Mouse (Mus musculus): ENCODE measurements at regions not wholly inside any gene's neighbourhood (a gene's known extent, or its start where the extent isn't known, plus 50 kb on each side); places are given as distances from the start of the nearest gene placed in this dataset.

DNA sequence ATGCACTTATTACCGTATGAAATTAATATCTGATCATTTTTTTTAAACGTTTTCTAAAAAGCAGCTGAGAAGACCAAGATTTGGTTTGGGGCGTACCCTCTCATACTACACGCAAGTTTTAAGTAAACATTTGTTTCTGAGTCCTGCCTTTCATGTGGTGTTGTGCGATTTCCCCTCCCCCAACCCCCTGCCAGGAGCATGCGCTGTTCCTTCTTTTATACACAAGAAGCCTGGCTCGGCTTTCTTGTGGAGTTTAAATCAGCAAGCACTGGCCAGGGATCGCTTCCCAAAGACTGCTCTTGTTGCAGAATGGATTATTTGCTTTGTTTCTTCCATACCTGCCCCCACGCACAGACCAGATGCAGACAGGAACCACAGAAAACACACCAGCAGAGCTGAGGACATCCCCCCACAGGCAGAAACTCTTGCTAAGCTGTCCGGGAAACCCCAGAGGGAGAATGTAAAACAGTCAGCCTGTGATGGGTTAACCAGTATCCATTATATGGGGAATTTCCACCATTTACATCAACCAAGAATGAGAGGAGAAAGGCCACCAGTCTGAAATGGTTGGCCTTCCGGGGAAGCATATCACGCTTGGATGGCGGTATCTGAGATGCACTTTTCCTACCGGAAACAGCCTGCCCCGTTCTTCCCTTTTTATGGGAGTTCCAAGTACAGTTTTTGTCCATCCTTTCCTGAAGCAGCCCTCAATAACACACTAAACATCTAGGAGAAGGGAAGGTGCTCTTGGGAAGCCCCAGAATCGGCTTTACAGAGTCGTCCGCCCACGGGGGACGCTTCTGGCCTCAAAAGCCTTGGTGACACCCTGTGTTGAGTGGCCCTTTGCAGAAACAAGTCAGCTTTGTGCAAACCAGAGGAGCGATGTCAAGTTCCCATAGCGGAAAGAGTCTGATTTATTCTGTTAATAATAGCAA is 91.3 kb downstream of the Tomm20 start:
- DNase-seq: no peak

DNA sequence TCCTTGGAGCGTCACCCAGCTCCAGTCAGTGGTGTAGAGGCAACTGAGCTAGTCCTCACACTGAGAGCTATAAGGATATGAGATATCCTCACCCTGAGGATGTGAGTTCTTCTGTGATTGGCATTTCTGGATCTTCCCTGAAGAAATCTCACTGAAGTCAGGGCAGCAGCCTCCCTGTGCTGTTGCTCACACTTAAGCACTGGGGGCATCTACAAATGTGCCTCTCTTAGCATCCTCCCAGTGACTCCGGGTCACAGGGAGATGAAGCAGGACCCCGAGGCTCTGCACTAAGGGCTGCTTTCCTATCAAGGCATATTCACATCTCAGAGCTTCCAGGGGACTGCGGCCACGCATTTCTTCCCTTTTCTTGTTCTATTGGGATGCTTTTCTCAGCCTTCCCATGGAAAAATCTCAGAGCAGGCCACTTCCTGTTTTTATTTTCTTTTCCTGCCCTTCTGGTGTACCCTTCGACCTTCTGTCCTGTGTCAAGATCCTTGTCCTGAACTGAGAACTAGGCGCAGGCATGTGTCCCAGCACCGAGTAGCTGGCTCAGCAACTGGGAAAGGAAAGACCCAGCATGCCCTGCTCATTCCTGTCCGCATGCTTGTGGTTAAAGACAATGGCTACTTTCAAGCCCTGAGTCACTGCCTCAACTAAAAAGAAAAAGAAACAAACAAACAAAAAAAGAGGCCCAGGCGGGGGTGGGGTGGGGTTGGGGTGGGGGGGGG is 92.8 kb downstream of the Tomm20 start:
- DNase-seq: peak; percentile 71

DNA sequence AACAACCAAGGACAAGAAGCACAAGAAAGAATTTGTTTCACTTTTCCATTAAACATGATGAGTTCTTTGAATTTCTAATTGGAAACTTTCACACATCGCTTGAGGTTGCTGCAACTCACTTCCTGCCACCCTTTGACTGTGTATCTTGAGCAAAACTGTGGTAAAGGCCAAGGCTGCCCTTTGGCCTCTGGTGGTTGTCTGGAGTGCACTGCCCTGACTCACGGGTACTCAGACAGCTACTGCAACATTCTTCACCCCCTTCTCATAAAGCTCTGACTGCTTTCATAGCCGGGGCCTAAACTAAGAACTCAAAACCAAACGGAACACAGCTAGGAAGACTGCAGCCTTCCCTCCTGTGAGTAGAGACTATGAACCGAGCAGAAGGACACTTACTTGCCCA is 93.5 kb downstream of the Tomm20 start:
- DNase-seq: peak; percentile 81

DNA sequence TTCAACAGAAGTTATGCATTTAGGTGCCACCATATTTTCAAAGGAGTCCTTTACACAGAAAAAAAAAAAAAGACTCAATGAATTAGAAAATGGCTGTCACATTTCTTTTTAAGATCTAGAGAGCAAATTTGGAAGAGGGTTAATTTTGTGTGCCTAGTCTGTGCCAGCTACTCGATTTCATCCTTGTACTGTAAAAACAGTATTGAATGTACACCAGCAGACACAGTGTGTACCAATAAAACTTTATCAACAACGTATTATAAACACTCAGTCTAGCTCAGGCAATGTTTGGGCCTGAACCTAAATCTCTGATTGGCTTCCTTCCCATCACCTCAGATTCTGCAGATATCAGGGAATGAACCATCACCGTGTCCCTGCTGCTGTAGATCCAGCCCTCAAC is 93.9 kb downstream of the Tomm20 start:
- no peak for DNase-seq

DNA sequence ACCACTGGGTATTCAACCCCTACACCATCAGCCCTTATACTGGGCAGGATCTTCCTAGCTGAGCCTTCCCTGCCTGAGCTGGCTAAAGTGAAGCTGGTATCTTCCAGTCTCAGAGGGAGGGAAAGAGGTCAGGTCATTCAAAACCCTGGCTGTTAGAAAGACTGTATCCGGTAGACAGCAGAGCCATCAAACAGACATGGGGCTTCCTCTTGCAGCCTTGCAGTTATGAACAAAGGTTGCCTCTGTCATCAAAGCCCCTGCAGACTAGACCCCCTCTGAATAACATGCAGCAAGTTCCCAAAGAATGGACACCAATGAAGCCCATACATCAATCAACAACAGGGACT is 95.5 kb downstream of the Tomm20 start:
- DNase-seq: no peak

DNA sequence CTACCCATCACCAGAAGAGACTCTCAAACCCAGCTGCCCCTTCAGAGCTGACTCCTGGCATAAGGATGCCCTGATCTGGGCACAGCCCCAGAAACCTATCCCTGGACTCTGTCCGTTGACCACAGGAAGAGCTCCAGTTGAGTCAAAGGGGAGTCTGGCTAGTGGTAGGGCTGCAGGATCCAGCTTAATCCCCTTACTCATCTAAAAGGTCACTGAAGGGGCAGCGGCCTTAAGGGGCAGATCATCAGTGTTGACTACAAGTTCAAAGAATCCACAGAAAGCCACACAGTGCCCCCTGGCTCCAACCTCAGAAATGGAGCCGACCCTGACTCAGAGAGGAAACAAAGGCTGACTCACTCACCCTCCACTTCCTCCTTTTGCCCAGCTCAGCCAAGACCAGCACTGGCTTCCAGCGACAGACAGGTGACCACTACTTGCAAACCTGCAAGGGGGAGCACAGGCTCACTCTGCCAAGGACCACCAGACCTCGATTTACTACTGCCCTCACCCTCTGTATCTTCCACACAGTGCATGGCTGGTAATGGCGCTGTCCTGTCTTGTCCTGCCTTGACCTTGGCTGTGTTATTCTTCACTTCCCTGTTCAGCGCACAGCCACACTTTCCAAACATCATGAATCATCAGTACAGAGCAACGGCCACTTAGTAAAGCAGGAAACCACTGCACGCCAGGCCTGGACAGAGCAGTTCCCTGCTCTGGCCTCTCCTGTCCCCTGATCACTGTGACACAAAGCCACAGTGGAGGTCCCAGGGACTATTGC is 96.0 kb downstream of the Tomm20 start:
- peak; percentile 80 for DNase-seq

DNA sequence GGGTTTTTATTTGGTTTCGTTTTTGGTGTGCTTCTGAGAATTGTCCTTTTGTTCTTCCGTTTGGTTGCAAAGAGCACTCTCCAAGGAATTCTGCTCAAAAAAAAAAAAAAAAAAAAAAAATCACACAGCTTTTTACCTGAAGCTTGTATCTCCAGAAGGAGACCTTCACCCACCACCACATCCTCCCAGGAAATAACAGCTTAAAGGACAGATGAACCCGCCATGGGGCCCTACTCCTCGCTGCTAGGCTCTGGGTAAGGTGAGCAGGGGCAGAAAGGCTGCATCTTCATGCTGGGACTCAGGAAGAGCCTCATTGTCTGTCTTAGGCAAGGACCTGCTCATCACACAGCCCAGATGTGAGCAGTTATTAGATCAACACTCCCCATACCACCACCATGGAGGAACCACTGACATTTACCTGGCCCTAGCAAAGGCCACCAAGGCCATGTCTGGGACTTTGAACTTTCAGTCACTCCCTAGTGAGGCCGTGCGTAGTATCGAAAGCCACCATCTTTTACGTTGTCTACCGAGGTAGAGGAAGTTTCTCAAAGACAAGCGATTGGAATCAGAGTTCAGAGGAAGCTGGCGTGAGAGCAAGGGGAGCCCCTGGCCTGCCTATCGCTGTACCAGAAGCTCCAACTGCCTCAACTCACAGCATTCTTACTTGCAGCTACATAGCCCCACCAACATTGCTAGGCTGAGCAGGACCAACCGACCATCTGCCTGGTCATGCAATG is 97.1 kb downstream of the Tomm20 start:
- no peak for DNase-seq

DNA sequence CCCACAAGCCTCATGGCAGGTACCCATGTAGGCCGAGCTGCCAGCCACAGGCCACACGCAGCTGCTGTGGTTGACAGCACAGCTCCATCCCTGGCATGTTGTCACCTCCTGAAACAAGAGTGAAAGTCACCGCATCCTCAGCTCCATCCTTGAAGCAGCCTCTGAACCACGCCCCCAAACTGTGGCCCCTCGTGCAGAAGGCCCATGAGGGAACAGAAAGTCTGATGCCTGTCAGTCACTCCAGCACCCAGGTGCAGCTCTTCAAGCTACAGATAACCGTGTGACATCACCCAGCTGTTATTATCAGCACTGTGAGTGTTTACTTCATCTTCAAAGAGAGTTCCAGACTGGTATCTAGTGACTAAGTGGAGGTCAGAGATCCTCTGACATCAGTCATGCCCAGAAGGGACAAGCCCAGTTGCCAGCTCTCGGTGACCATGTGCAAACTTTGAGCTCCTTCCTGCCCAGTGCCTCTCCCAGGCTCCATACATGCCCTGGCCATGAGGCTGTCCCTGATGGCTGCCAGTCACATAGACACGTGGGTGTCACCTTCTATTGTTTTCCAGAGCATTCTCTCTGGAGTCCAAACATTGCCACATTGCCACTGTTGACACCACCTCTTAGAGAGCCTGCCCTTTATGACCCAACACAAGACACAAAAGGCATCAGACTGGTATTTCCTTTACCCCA is 97.8 kb downstream of the Tomm20 start:
- DNase-seq: peak; percentile 74

DNA sequence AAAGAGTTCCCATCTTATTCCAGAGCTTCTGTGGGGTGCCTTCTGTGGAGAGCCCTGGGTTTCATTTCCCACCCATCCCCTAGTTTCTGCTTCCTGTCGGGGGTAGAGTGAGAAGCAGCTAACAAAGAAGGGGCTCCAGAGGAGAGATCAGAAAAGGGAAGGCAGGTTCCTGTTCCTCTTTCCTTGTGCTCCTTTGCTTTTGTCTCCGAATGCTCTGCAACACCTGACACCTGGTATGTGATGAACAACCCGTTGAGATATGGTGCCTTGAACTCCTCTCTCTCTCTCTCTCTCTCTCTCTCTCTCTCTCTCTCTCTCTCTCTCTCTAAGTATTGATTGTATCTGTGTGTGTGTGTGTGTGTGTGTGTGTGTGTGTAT is 99.5 kb downstream of the Tomm20 start:
- no peak for DNase-seq

DNA sequence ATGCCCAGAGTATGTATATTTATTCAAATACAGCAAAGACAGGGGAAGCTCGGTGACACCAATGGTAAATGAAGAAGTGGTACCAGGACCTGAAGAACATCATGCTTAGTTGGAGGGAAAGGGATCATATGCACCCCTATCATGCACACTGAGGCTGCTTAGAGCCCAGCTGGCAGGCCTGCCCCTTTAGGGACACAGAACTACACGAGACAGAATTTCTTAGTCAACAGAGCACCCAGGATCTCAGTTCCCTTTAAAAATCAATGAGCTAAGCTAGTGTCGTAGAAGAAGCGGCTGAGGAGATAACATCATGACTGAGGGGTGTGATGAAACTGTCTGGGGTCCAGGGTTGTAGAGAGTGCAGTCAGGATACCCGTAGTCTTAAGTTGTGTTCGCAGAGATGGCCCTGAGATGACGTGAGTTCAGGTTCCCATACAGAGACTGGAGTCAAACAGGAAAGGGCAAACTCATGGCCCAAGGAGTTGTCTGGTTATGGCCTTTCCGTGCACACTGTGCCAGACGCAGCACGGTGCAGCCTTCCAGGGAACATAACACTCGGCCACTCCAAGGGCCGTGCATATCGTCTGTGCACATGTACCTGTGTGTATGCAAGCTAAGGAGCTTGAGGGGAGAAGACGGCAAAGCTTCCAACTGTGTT is 100.0 kb downstream of the Tomm20 start:
- no peak for DNase-seq

DNA sequence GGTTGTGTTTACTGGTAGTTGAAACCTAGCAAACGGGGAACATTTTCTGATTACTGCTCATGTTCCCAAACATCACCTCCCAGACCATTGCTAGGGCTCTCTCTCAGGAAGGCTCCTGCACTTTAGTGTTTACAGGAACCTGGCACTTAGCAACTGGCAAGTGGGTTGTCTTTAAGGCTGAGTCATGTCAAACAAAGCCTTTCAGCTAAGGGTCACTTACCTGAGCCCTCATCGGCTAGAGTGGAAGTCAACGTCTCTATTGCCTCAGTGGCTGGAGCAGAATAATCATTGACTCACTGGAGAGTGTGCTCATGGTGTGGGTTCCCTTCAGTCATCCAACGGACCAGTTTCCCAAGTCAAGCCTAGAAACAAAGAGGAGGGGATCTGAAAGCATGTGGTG is 101.0 kb downstream of the Tomm20 start:
- no peak for DNase-seq

DNA sequence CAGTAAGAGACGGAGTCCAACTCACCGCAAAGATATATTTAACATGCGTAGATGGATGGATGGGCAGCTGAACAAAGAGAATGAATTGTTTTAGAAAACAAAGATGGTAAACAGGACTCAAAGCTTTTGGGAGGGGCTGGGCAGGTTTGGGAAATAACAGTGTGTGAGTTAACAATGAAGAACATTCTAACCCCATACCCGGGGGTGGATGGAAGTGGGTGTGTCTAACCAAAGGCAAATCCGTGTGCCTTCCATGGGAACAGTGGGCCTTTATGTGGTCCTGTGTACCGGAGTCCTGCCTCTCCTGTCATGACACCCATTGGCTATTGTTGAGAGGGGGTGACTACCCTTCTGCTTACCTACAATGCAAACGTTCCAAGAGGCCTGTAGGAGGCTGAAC is 104.5 kb downstream of the Tomm20 start:
- no peak for DNase-seq

DNA sequence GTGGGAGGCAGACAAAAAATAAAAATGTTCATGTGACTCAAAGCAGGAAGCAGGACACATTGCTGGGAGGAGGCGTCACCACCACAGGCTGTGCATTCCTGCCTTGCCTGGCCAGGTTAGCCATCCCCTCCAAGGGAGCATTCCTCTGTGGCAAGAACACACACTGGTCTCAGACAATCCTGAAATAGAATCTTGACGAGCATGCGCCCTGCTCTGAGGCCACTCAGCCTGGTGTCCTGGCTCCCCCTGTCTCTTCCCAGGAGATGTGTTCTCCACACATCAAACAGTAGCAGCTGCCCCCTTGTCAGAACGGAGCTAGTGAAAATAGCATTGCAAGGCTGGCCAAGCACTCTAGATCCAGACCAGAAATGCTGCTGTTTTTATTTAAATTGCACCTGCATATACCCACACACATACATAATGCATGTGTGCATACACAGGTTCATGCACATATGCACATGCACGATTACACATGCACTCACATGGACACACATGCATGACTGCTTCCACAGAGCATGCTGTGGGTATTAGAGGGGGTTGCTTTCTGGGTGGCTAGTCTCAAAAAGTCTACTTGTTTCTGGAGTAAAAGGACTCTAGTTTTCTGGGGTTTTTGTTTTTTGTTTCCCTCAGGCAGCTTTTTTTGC is 105.8 kb downstream of the Tomm20 start:
- peak; percentile 67 for DNase-seq

DNA sequence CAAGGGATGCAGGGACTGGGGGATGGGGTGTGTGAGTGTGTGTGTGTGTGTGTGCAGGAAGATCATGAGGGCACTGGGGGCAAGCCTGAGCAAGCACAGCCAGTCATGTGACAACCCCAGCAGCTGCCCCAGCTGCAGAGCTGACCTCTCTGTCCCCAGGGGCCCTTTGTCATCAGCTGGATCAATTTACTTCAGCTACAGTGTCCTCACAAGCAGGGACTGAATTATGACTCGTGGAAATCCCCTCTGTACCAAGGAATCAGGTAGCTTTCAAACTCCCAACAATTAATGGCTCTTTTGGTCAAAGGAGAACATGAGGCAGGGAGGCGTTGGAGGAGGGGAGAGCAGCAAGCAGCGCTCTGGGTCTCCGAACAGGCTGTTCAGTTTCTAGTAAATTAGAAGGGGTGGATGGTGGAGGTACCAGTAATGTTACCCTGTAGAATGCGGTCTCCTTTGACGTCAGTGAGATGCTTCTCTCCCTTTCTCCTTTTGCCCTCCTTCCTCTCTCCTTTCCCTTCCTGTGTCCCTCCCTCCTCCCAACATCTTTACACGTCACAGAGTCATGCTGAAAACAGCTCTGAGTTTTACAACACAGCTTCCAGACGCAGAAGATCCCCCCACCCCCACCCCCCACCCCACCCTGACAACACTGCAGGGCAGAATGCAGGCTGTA is 106.5 kb downstream of the Tomm20 start:
- DNase-seq: peak; percentile 56

DNA sequence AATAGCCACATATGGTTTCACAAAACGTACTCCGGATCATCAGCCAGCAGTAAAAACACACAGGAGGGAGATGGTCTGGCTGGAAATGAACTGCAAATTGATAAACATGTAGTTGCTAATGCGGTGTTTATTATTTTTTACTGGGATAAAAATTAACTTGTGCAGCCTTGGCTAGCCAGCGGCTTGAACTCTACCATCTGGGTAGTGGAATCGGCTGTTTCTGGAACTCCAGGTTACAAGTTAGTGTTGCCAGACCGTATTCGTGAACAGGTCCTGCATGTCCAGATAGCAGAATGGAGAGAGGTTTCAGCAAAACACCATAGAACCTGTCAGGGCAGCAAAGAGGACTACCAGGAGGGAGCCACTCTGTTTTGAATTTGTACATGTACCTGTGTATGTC is 107.4 kb downstream of the Tomm20 start:
- DNase-seq: no peak

DNA sequence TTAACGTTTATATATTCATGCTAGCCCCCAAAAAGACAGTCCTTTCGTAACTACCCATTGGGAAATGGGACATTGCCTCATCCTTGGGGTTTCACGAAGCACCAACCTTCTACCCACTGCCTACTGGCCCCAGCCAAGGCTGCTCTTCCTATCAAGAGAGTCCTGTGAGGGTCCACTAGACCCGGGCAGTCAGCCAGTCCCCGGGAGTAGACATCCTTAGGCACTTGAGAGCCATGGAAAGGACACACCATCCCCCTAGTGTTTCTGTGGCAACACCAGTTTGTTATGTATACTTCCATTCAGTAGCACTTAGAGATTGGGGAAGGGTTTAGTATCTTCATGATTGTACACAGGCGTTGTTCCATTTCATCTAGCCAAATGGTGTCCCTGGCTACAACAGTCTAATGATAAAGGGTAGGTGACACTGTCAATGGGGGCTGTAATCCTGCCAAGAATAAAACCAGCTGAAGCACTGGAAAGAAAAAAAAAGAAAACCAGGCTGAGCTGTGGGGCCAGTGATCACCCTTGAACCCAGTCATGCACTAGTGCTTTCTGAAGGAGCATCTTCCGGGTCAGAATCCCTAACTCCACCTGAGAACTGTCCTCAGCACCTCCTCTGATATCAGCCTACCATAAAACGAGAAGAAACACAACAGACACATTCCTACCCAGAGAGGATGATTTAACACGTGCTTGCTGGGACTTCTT is 108.2 kb downstream of the Tomm20 start:
- no peak for DNase-seq

DNA sequence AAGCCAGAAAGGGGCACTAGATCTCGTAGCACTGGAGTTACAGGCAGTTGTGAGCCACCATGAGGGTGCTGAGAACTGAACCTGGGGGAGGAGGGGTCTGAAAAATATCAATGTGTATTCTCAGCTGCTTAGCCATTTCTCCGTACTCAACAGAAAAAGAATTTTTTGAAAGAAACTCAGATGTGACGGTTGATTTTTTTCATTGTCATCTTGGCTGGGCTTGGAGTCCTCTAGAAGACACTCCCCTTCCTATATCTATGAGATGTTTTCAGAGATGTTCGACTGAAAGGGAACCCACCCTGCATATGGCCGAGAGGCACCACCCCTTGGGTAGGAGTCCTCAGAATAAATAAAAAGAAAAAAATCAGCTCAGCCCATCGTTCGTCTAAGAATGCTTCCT is 110.1 kb downstream of the Tomm20 start:
- DNase-seq: no peak

DNA sequence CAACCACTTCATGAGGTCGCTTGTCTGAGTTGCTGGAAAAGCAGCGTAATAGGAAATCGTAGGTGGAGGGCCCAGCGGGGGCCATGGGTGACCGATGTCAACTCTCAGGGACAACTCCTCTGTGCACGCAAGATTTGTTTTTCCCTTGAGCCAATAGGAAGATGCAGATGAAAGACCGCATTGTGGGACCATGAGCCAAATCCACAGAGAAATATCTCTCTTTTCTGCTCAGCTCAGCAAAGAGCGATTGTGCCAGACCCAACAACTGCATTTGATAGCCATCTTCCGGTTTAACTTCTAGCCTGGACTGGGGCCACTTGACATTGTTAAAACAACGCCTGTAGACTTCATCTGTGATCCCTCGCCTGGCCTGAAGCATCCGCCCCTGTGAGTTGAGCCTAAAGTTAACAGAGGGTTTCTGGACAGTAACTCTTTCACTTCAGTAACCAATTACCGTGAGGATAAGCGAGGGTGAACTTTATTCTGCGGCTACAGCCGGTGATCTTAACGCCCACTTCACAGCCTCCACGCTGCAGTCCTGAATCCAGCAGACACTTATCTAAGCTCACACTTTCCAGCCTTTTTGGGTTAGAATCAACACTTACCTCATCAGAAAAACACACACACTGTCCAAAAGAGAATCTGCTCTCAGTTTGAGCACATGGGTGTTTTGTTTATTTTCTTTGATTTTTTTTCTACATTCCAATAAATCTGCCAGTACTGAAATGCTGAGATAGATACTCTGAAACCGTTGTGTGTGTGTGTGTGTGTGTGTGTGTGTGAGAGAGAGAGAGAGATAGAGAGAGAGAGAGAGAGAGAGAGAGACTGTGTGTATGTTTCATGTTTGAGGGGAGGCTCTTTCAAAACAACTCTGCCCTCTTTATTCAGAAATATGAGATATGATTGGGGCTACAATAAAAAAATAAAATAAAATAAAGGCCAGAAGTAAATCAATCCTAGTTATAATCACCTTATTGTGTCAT is 111.9 kb downstream of the Tomm20 start:
- DNase-seq: no peak

Measured in adrenal gland, adult 8-10 months (tissue).